Mouse (Mus musculus) limb, embryonic 15.5 days (tissue): ENCODE data around the gene H2-T23. TPM values are rescaled to one million over a fixed set of nuclear protein-coding genes. Genes with fewer than 3 reads are reported as not detected.

Source experiments
- ATAC-seq: fragments of 200-750 bp; cut with Nextera tagmentation; 2 replicates; pipeline ENCODE4 v1.8.0; 2017; ENCODE audit warnings: low read depth, moderate TSS enrichment; ENCODE audit not compliant: insufficient number of reproducible peaks, low FRiP score, low TSS enrichment
- H3K27ac ChIP-seq: fragments of 300-500 bp; sonication (generic); 2 replicates; pipeline ENCODE4 v1.5.1; 2015; ENCODE audit warnings: moderate library complexity, mild to moderate bottlenecking, inconsistent platforms
- H3K27me3 ChIP-seq: fragments of 300-500 bp; sonication (generic); 2 replicates; pipeline ENCODE4 v1.6.1; 2015; ENCODE audit warnings: inconsistent platforms
- H3K36me3 ChIP-seq: fragments of 300-500 bp; sonication (generic); 2 replicates; pipeline ENCODE4 v1.6.1; 2015; ENCODE audit warnings: inconsistent platforms
- H3K4me1 ChIP-seq: fragments of 300-500 bp; sonication (generic); 2 replicates; pipeline ENCODE4 v1.6.1; 2015; ENCODE audit warnings: inconsistent platforms
- H3K4me2 ChIP-seq: fragments of 300-500 bp; sonication (generic); 2 replicates; pipeline ENCODE4 v1.6.1; 2015; ENCODE audit warnings: mild to moderate bottlenecking, inconsistent platforms
- H3K4me3 ChIP-seq: fragments of 300-500 bp; sonication (generic); 2 replicates; pipeline ENCODE4 v1.5.1; 2015; ENCODE audit warnings: mild to moderate bottlenecking, inconsistent platforms
- H3K9ac ChIP-seq: fragments of 300-500 bp; sonication (generic); 2 replicates; pipeline ENCODE4 v1.6.1; 2015; ENCODE audit warnings: inconsistent platforms
- H3K9me3 ChIP-seq: fragments of 300-500 bp; sonication (generic); 2 replicates; pipeline ENCODE4 v1.6.1; 2016; ENCODE audit warnings: inconsistent platforms
- WGBS: fragments of 180-500 bp; shearing (Covaris S2); methylation state at CpG from one replicate; pipeline ENCODE4 v1.1.7; 2015; 5-methylcytosine and 5-hydroxymethylcytosine counted together
- polyA plus RNA-seq: library from polyadenylated mRNA; unstranded; fragments of >200 nt; fragmentation: Nextera tagmentation; extraction: Ambion mirVana; gene quantifications from 2 replicates; pipeline ENCODE4 v1.2.1, GENCODE M21; 2015

The H2-T23 gene
- polyA plus RNA-seq, 1 experiment from 2014 or later = 19.2 TPM

- Histone ChIP-seq H3K4me1 (peaks cover 13% of the 10 kb centered on the region), H3K4me3 (no peak overlapping the region), H3K4me2 (no peak overlapping the region), H3K9ac (no peak overlapping the region), H3K27ac (no peak overlapping the region), H3K36me3 (no peaks in the 10 kb centered on the region), H3K9me3 (no peaks in the 10 kb centered on the region), H3K27me3 (no peaks in the 10 kb centered on the region)
- ATAC-seq = no peak
- 77% methylated on average over 7 of the region's 7 CpGs for WGBS
Measured at GRCm38 (mm10) chr17:35999356-35999755, 33.3 kb downstream of the H2-T23 start.

GRCm38 (mm10) chr17:35998545-35999305, 33.9 kb downstream of the H2-T23 start:
- H3K9ac ChIP-seq = no peak overlapping the region
- no peak overlapping the region for H3K27ac ChIP-seq
- ATAC-seq = no peak
- H3K36me3 ChIP-seq = no peaks in the 10 kb centered on the region
- H3K4me3 ChIP-seq = no peak overlapping the region
- H3K27me3 ChIP-seq = no peaks in the 10 kb centered on the region
- peaks cover 14% of the 10 kb centered on the region for H3K4me1 ChIP-seq
- no peak overlapping the region for H3K4me2 ChIP-seq
- 85% methylated on average over 6 of the region's 6 CpGs for WGBS
- H3K9me3 ChIP-seq = no peaks in the 10 kb centered on the region

GRCm38 (mm10) chr17:35997713-35998510, 34.7 kb downstream of the H2-T23 start:
- H3K9ac ChIP-seq = no peak overlapping the region
- H3K4me2 ChIP-seq = no peak overlapping the region
- 62% methylated on average over 12 of the region's 12 CpGs for WGBS
- no peak for ATAC-seq
- H3K4me1 ChIP-seq = peaks cover 18% of the 10 kb centered on the region
- H3K4me3 ChIP-seq = no peak overlapping the region
- no peaks in the 10 kb centered on the region for H3K36me3 ChIP-seq
- no peaks in the 10 kb centered on the region for H3K9me3 ChIP-seq
- no peaks in the 10 kb centered on the region for H3K27me3 ChIP-seq
- no peak overlapping the region for H3K27ac ChIP-seq

- peak; percentile 65 for ATAC-seq
- H3K4me2 ChIP-seq = no peak overlapping the region
- 3% methylated on average over 11 of the region's 11 CpGs for WGBS
Measured at GRCm38 (mm10) chr17:35996949-35997348, 35.7 kb downstream of the H2-T23 start.

GRCm38 (mm10) chr17:35994879-35995240, 37.8 kb downstream of the H2-T23 start:
- Histone ChIP-seq H3K9ac (peak overlapping the region; percentile 39), H3K9me3 (no peaks in the 10 kb centered on the region), H3K4me2 (peak overlapping the region; percentile 67), H3K27me3 (no peaks in the 10 kb centered on the region), H3K27ac (peak overlapping the region; percentile 80; the same call in 1 of the 2 replicates), H3K4me1 (peaks cover 18% of the 10 kb centered on the region), H3K36me3 (peaks cover 1% of the 10 kb centered on the region; the same call in 1 of the 2 replicates), H3K4me3 (peak overlapping the region; percentile 57)
- no peak for ATAC-seq
- WGBS = 3% methylated on average over 14 of the region's 14 CpGs

More at GRCm38 (mm10) chr17:35996949-35997348, 35.7 kb downstream of the H2-T23 start:
- Histone ChIP-seq H3K4me3 (no peak overlapping the region), H3K27ac (no peak overlapping the region), H3K9me3 (no peaks in the 10 kb centered on the region), H3K9ac (no peak overlapping the region), H3K27me3 (no peaks in the 10 kb centered on the region), H3K36me3 (no peaks in the 10 kb centered on the region), H3K4me1 (peaks cover 18% of the 10 kb centered on the region)

- H3K27ac ChIP-seq = peak overlapping the region; percentile 80
Measured at GRCm38 (mm10) chr17:35994175-35994878, 38.3 kb downstream of the H2-T23 start.

GRCm38 (mm10) chr17:35993675-35994074, 39.0 kb downstream of the H2-T23 start:
- H3K4me3 ChIP-seq = peak overlapping the region; percentile 57
- H3K9me3 ChIP-seq = no peaks in the 10 kb centered on the region
- H3K4me1 ChIP-seq = peaks cover 18% of the 10 kb centered on the region
- H3K9ac ChIP-seq = no peak overlapping the region
- H3K27me3 ChIP-seq = no peaks in the 10 kb centered on the region
- WGBS = 6% methylated on average over 17 of the region's 17 CpGs
- peak; percentile 59; the same call in 1 of the 2 replicates for ATAC-seq
- H3K4me2 ChIP-seq = peak overlapping the region; percentile 67
- H3K27ac ChIP-seq = no peak overlapping the region
- peaks cover 12% of the 10 kb centered on the region for H3K36me3 ChIP-seq

More at GRCm38 (mm10) chr17:35994175-35994878, 38.3 kb downstream of the H2-T23 start:
- WGBS = 3% methylated on average over 31 of the region's 31 CpGs
- peaks cover 6% of the 10 kb centered on the region; the same call in 1 of the 2 replicates for H3K36me3 ChIP-seq
- no peaks in the 10 kb centered on the region for H3K9me3 ChIP-seq
- no peaks in the 10 kb centered on the region for H3K27me3 ChIP-seq
- H3K4me3 ChIP-seq = peak overlapping the region; percentile 57
- no peak for ATAC-seq
- H3K4me1 ChIP-seq = peaks cover 18% of the 10 kb centered on the region
- H3K9ac ChIP-seq = peak overlapping the region; percentile 39
- peak overlapping the region; percentile 67 for H3K4me2 ChIP-seq

GRCm38 (mm10) chr17:35991781-35992180, 40.9 kb downstream of the H2-T23 start:
- no peak overlapping the region for H3K27ac ChIP-seq
- H3K9ac ChIP-seq = no peak overlapping the region
- no peaks in the 10 kb centered on the region for H3K27me3 ChIP-seq
- H3K4me3 ChIP-seq = no peak overlapping the region
- H3K4me1 ChIP-seq = peaks cover 13% of the 10 kb centered on the region
- no peak for ATAC-seq
- WGBS = 46% methylated on average over 10 of the region's 10 CpGs
- H3K36me3 ChIP-seq = peaks cover 31% of the 10 kb centered on the region
- H3K4me2 ChIP-seq = no peak overlapping the region
- H3K9me3 ChIP-seq = no peaks in the 10 kb centered on the region

- 94% methylated on average over 9 of the region's 9 CpGs for WGBS
- H3K27ac ChIP-seq = no peak overlapping the region
- no peaks in the 10 kb centered on the region for H3K9me3 ChIP-seq
- no peaks in the 10 kb centered on the region for H3K27me3 ChIP-seq
- peaks cover 51% of the 10 kb centered on the region for H3K36me3 ChIP-seq
- H3K4me3 ChIP-seq = no peak overlapping the region
- H3K4me1 ChIP-seq = peaks cover 22% of the 10 kb centered on the region
- no peak overlapping the region for H3K4me2 ChIP-seq
- no peak overlapping the region for H3K9ac ChIP-seq
- no peak for ATAC-seq
Measured at GRCm38 (mm10) chr17:35981776-35982175, 50.9 kb downstream of the H2-T23 start.

GRCm38 (mm10) chr17:35980363-35980754, 52.3 kb downstream of the H2-T23 start:
- Histone ChIP-seq H3K27ac (peak overlapping the region; percentile 98), H3K9me3 (no peaks in the 10 kb centered on the region), H3K4me3 (peak overlapping the region; percentile 94), H3K36me3 (peaks cover 41% of the 10 kb centered on the region), H3K9ac (peak overlapping the region; percentile 77), H3K4me1 (peaks cover 22% of the 10 kb centered on the region), H3K4me2 (peak overlapping the region; percentile 82), H3K27me3 (no peaks in the 10 kb centered on the region)
- 0% methylated on average over 29 of the region's 29 CpGs for WGBS
- no peak; the same call in 1 of the 2 replicates for ATAC-seq
